Mouse (Mus musculus) inflammation-experienced regulatory T-cells, adult 6 months (primary cell): Measurements from ENCODE around the gene Noxo1. TPM values are rescaled to one million over a fixed set of nuclear protein-coding genes. Genes with fewer than 3 reads are reported as not detected.
"Not testable (repeated sequence)": the region's sequence is repeated elsewhere in the genome, so short reads cannot be mapped to it uniquely, and the experiment has no call there.

Source experiments
- ATAC-seq: one replicate; pipeline ENCODE4 v1.8.0; 2017
- polyA plus RNA-seq, 3 experiments: library from polyadenylated mRNA; unstranded; fragments of 100-300 nt; shearing (Covaris generic); gene quantifications; one replicate each; pipeline ENCODE4 v1.2.1; 2017

The Noxo1 gene
- 1 to 10 TPM; 1.8 to 3.5 (median 2.7) TPM for polyA plus RNA-seq

GRCm38 (mm10) chr17:24696011-24696697 lies at the start of gene Noxo1, which contains the start of gene Gfer:
TSS of gene Noxo1 (plus strand) at chr17:24696234.
TSS of gene Gfer (minus strand) at chr17:24696156.
- ATAC-seq, result peak; percentile 86

GRCm38 (mm10) chr17:24646381-24646780 lies 49.7 kb upstream of the Noxo1 start:
- ATAC-seq, result no peak

GRCm38 (mm10) chr17:24647493-24647892 lies 48.5 kb upstream of the Noxo1 start:
- no peak for ATAC-seq

GRCm38 (mm10) chr17:24648731-24649377 lies 47.2 kb upstream of the Noxo1 start:
- ATAC-seq, result no peak

GRCm38 (mm10) chr17:24649581-24650069 lies 46.4 kb upstream of the Noxo1 start:
- ATAC-seq, result no peak

GRCm38 (mm10) chr17:24650070-24650616 lies 45.9 kb upstream of the Noxo1 start, which contains the start of gene Slc9a3r2:
TSS of gene Slc9a3r2 (minus strand) at chr17:24650327.
- no peak for ATAC-seq

GRCm38 (mm10) chr17:24650766-24651165 lies 45.3 kb upstream of the Noxo1 start:
- no peak for ATAC-seq

GRCm38 (mm10) chr17:24651835-24652234 lies 44.2 kb upstream of the Noxo1 start:
- no peak for ATAC-seq

GRCm38 (mm10) chr17:24653967-24654710 lies 41.9 kb upstream of the Noxo1 start:
- no peak for ATAC-seq

GRCm38 (mm10) chr17:24654969-24655368 lies 41.1 kb upstream of the Noxo1 start:
- ATAC-seq, result no peak

GRCm38 (mm10) chr17:24658017-24658758 lies 37.8 kb upstream of the Noxo1 start, which contains the start of gene Npw:
TSS of gene Npw (minus strand) at chr17:24658457.
- no peak for ATAC-seq

- ATAC-seq, result not testable (repeated sequence)
Observed at GRCm38 (mm10) chr17:24667011-24667410, 29.0 kb upstream of the Noxo1 start.

- peak; percentile 33 for ATAC-seq
Observed at GRCm38 (mm10) chr17:24667416-24667815, 28.6 kb upstream of the Noxo1 start.

GRCm38 (mm10) chr17:24669214-24669544 lies 26.9 kb upstream of the Noxo1 start:
- not testable (repeated sequence) for ATAC-seq

- peak; percentile 99 for ATAC-seq
Observed at GRCm38 (mm10) chr17:24669545-24670245, 26.3 kb upstream of the Noxo1 start, which contains the start of gene Zfp598. TSS of gene Zfp598 (plus strand) at chr17:24669687.

- ATAC-seq, result no peak
Observed at GRCm38 (mm10) chr17:24670246-24670844, 25.7 kb upstream of the Noxo1 start.

- no peak for ATAC-seq
Observed at GRCm38 (mm10) chr17:24671346-24671745, 24.7 kb upstream of the Noxo1 start.

- ATAC-seq, result no peak
Observed at GRCm38 (mm10) chr17:24672141-24672540, 23.9 kb upstream of the Noxo1 start.

GRCm38 (mm10) chr17:24674277-24674676 lies 21.8 kb upstream of the Noxo1 start:
- no peak for ATAC-seq

- peak; percentile 91 for ATAC-seq
Observed at GRCm38 (mm10) chr17:24676187-24676586, 19.8 kb upstream of the Noxo1 start.

- ATAC-seq, result no peak
Observed at GRCm38 (mm10) chr17:24676877-24677276, 19.2 kb upstream of the Noxo1 start.
